Mouse (Mus musculus) MEL (cell line): ENCODE results near the gene Gosr1. TPM values are rescaled to one million over a fixed set of nuclear protein-coding genes. Genes with fewer than 3 reads are reported as not detected.

Experiments used
- DNase-seq: peaks from one replicate; pipeline ENCODE4 v3.0.0; 2011; ENCODE audit warnings: low read depth, low spot score
- H3K27ac ChIP-seq: 2 replicates; pipeline ENCODE4 v1.5.1; 2012; ENCODE audit warnings: low read depth, mild to moderate bottlenecking, control low read depth, low read length, moderate library complexity; ENCODE audit not compliant: control insufficient read depth
- H3K27me3 ChIP-seq, 2 experiments: fragments of 150-350 bp in 1 of 2; sonication (generic) in 1 of 2; 2 replicates each; pipeline ENCODE4 v1.6.1; 2012; ENCODE audit warnings: low read length in 2 of 2, mild to moderate bottlenecking in 2 of 2, improper control_type of control experiment in 1 of 2, moderate library complexity in 1 of 2; ENCODE audit not compliant: insufficient read depth in 2 of 2, control insufficient read depth in 1 of 2
- H3K36me3 ChIP-seq, 2 experiments: 2 replicates each; pipeline ENCODE4 v1.6.1; 2012 to 2014; ENCODE audit warnings: low read length in 2 of 2, improper control_type of control experiment in 1 of 2, inconsistent platforms in 1 of 2, mild to moderate bottlenecking in 1 of 2; ENCODE audit not compliant: insufficient read depth in 2 of 2, control insufficient read depth in 1 of 2
- H3K4me1 ChIP-seq, 2 experiments: fragments of 150-350 bp in 1 of 2; sonication (generic) in 1 of 2; 2 replicates each; pipeline ENCODE4 v1.6.1; 2012; ENCODE audit warnings: low read length in 2 of 2, improper control_type of control experiment in 1 of 2, mild to moderate bottlenecking in 1 of 2; ENCODE audit not compliant: insufficient read depth in 2 of 2, control insufficient read depth in 1 of 2
- H3K4me3 ChIP-seq, 2 experiments: fragments of 150-350 bp in 1 of 2; sonication (generic) in 1 of 2; 2 replicates each; pipeline ENCODE4 v1.5.1; 2012; ENCODE audit warnings: low read depth in 2 of 2, low read length in 2 of 2, mild to moderate bottlenecking in 2 of 2, moderate library complexity in 2 of 2, control low read depth in 1 of 2, improper control_type of control experiment in 1 of 2; ENCODE audit not compliant: control insufficient read depth in 1 of 2, insufficient read depth in 1 of 2
- H3K79me2 ChIP-seq: 2 replicates; pipeline ENCODE4 v1.6.1; 2012; ENCODE audit warnings: mild to moderate bottlenecking, low read length, moderate library complexity; ENCODE audit not compliant: control insufficient read depth, poor library complexity, insufficient read depth
- H3K9ac ChIP-seq: 2 replicates; pipeline ENCODE4 v1.6.1; 2012; ENCODE audit warnings: low read depth, mild to moderate bottlenecking, control low read depth, low read length, moderate library complexity; ENCODE audit not compliant: control insufficient read depth, poor library complexity, severe bottlenecking
- H3K9me3 ChIP-seq: fragments of 150-350 bp; sonication (generic); replicated peaks from 2 replicates; pipeline ENCODE4 v1.6.1; 2012; ENCODE audit warnings: mild to moderate bottlenecking, low read length, improper control_type of control experiment, moderate library complexity; ENCODE audit not compliant: insufficient read depth
- CHD2 ChIP-seq: IDR thresholded peaks from 2 replicates; pipeline ENCODE4 v1.6.1; 2011; ENCODE audit warnings: low read length, improper control_type of control experiment
- CTCF ChIP-seq, 3 experiments: IDR thresholded peaks in 2 of 3; conservative IDR thresholded peaks in 1 of 3; 2 replicates each; pipeline ENCODE4 v1.5.1; 2011 to 2012; ENCODE audit warnings: low read length in 3 of 3, low read depth in 2 of 3, mild to moderate bottlenecking in 2 of 3, improper control_type of control experiment in 1 of 3, inconsistent platforms in 1 of 3, mixed read lengths in 1 of 3, moderate library complexity in 1 of 3; ENCODE audit not compliant: control insufficient read depth in 1 of 3, insufficient read depth in 1 of 3, poor library complexity in 1 of 3, severe bottlenecking in 1 of 3
- ETS1 ChIP-seq: IDR thresholded peaks from 2 replicates; pipeline ENCODE4 v1.6.1; 2012; ENCODE audit warnings: low read depth, mild to moderate bottlenecking, inconsistent platforms, low read length, improper control_type of control experiment, moderate library complexity
- HCFC1 ChIP-seq: IDR thresholded peaks from 2 replicates; pipeline ENCODE4 v1.6.1; 2012; ENCODE audit warnings: low read depth, mild to moderate bottlenecking, inconsistent platforms, low read length, improper control_type of control experiment, moderate library complexity
- KAT2A ChIP-seq: conservative IDR thresholded peaks from 2 replicates; pipeline ENCODE4 v1.6.1; 2012; ENCODE audit warnings: low read depth, low read length, improper control_type of control experiment, inconsistent platforms
- MAX ChIP-seq: IDR thresholded peaks from 2 replicates; pipeline ENCODE4 v1.6.1; 2011; ENCODE audit warnings: low read length, improper control_type of control experiment
- MAZ ChIP-seq: IDR thresholded peaks from 2 replicates; pipeline ENCODE4 v1.6.1; 2012; ENCODE audit warnings: low read depth, mild to moderate bottlenecking, inconsistent platforms, low read length, improper control_type of control experiment
- MEF2A ChIP-seq: IDR thresholded peaks from 2 replicates; pipeline ENCODE4 v1.6.1; 2014; ENCODE audit warnings: low read depth, mild to moderate bottlenecking, inconsistent platforms, low read length, improper control_type of control experiment; ENCODE audit not compliant: poor library complexity, insufficient replicate concordance, severe bottlenecking; ENCODE audit errors: extremely low read depth
- MXI1 ChIP-seq: IDR thresholded peaks from 2 replicates; pipeline ENCODE4 v1.6.1; 2011; ENCODE audit warnings: mild to moderate bottlenecking, low read depth, low read length, improper control_type of control experiment
- MYB ChIP-seq: IDR thresholded peaks from 2 replicates; pipeline ENCODE4 v1.6.1; 2011; ENCODE audit warnings: mild to moderate bottlenecking, low read depth, low read length, improper control_type of control experiment
- MYC ChIP-seq: IDR thresholded peaks from 2 replicates; pipeline ENCODE4 v1.6.1; 2011; ENCODE audit warnings: low read depth, mild to moderate bottlenecking, low read length, improper control_type of control experiment, moderate library complexity
- NRF1 ChIP-seq: IDR thresholded peaks from 2 replicates; pipeline ENCODE4 v1.6.1; 2014; ENCODE audit warnings: low read depth, mild to moderate bottlenecking, inconsistent platforms, low read length, improper control_type of control experiment, moderate library complexity; ENCODE audit not compliant: poor library complexity, insufficient read depth, severe bottlenecking
- POLR2A ChIP-seq, 2 experiments: IDR thresholded peaks; 2 replicates each; pipeline ENCODE4 v1.6.1; 2011 to 2012; ENCODE audit warnings: low read length in 2 of 2, mild to moderate bottlenecking in 2 of 2, control low read depth in 1 of 2, improper control_type of control experiment in 1 of 2, low read depth in 1 of 2, moderate library complexity in 1 of 2; ENCODE audit not compliant: control insufficient read depth in 1 of 2, insufficient read depth in 1 of 2, poor library complexity in 1 of 2
- RCOR1 ChIP-seq: IDR thresholded peaks from 2 replicates; pipeline ENCODE4 v1.6.1; 2012; ENCODE audit warnings: low read depth, mild to moderate bottlenecking, inconsistent platforms, low read length, improper control_type of control experiment
- TAL1 ChIP-seq: IDR thresholded peaks from 2 replicates; pipeline ENCODE4 v1.6.1; 2012; ENCODE audit warnings: mild to moderate bottlenecking, inconsistent platforms, low read length, moderate library complexity, mixed read lengths
- TBP ChIP-seq: IDR thresholded peaks from 2 replicates; pipeline ENCODE4 v1.8.0; 2011; ENCODE audit warnings: low read depth, low read length, improper control_type of control experiment
- UBTF ChIP-seq: IDR thresholded peaks from 2 replicates; pipeline ENCODE4 v1.6.1; 2012; ENCODE audit warnings: low read depth, mild to moderate bottlenecking, inconsistent platforms, low read length, improper control_type of control experiment, moderate library complexity, borderline replicate concordance; ENCODE audit not compliant: insufficient read depth
- USF1 ChIP-seq: IDR thresholded peaks from 2 replicates; pipeline ENCODE4 v1.6.1; 2014; ENCODE audit warnings: low read depth, mild to moderate bottlenecking, inconsistent platforms, low read length, improper control_type of control experiment, moderate library complexity
- USF2 ChIP-seq, 2 experiments: IDR thresholded peaks; 2 replicates each; pipeline ENCODE4 v1.6.1; 2011 to 2012; ENCODE audit warnings: improper control_type of control experiment in 2 of 2, low read length in 2 of 2, borderline replicate concordance in 1 of 2, inconsistent platforms in 1 of 2, low read depth in 1 of 2, mild to moderate bottlenecking in 1 of 2; ENCODE audit not compliant: insufficient read depth in 1 of 2
- ZC3H11A ChIP-seq: IDR thresholded peaks from 2 replicates; pipeline ENCODE4 v1.6.1; 2012; ENCODE audit warnings: low read depth, mild to moderate bottlenecking, inconsistent platforms, low read length, improper control_type of control experiment
- ZKSCAN1 ChIP-seq: IDR thresholded peaks from 2 replicates; pipeline ENCODE4 v1.6.1; 2012; ENCODE audit warnings: low read depth, mild to moderate bottlenecking, inconsistent platforms, low read length, improper control_type of control experiment, moderate library complexity
- ZNF384 ChIP-seq: IDR thresholded peaks from 2 replicates; pipeline ENCODE4 v1.6.1; 2012; ENCODE audit warnings: low read depth, mild to moderate bottlenecking, inconsistent platforms, low read length, improper control_type of control experiment
- polyA plus RNA-seq, 2 experiments: library from polyadenylated mRNA; stranded (reverse) in 1 of 2; unstranded in 1 of 2; fragments of >175 nt in 1 of 2; fragments of >200 nt in 1 of 2; gene quantifications; 2 replicates each; pipeline versions ENCODE4 v1.2.1 to v1.2.4; 2012; ENCODE audit warnings: low replicate concordance in 2 of 2, low read depth in 1 of 2; ENCODE audit not compliant: insufficient read length in 2 of 2, insufficient read depth in 1 of 2, missing spikeins in 1 of 2
- total RNA-seq: library from RNA; depleted of rRNA; stranded (reverse); fragments of 300-350 nt; gene quantifications from 2 replicates; pipeline ENCODE4 v1.2.3, GENCODE M21; 2012

The Gosr1 gene
- total and polyA plus RNA-seq, 3 experiments: 23.1 to 25.8 TPM; not detected in 1

DNA sequence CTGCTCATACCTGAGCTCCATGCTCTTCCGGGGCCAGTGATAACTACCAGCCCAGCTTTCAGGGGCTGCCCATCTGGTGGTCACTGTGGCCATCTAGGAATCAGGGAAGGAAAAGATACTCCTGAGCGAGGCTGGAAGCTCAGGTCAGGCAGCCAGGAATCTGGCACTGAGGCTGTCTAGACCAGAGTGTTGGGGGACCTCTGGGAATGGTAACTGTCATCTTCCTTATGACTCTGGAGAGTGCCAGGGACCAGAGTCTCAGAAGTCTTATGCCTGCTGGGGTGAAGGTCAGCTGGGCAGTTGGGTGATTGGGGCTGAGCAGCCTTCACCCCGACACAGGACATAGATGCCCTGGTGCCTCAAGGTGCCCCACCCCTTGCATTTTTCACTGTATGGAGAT lies 55.7 kb downstream of the Gosr1 start:
- Histone ChIP-seq H3K36me3 (no peaks in the 10 kb centered on the region), H3K9ac (no peak overlapping the region), H3K4me3 (no peak overlapping the region), H3K27ac (no peak overlapping the region), H3K4me1 (no peaks in the 10 kb centered on the region), H3K27me3 (peaks cover 16 to 17% of the 10 kb centered on the region in 2 experiments), H3K79me2 (no peaks in the 10 kb centered on the region), H3K9me3 (no peaks in the 10 kb centered on the region)
- DNase-seq: no peak
- TF ChIP-seq ZC3H11A (no peak), RCOR1 (no peak), TAL1 (no peak), TBP (no peak), MYB (no peak)

DNA sequence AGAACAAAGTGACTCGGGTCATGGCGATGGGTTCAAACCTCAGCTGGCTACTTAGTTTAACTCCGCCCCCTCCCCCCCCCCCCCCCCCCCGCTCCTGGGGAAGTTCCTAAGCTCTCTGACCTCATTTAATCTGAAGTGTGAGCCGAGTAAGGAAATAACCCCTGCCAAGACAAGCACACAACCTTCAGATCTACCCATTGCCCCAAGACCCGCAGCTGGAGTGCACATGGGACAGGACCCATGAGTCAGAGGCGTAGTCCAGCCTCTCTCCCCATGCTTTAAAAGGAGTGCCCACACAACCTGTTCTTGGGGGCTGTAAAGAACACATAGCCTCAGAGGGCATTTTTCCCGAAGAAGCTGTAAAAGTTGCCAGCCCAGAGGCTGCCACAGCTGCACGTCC lies 63.8 kb downstream of the Gosr1 start:
- Histone ChIP-seq H3K4me1 (no peaks in the 10 kb centered on the region; a peak in 1 of 4 replicates), H3K9me3 (no peaks in the 10 kb centered on the region), H3K36me3 (no peaks in the 10 kb centered on the region), H3K27me3 (peaks cover 5 to 15% of the 10 kb centered on the region in 2 experiments), H3K79me2 (no peaks in the 10 kb centered on the region), H3K9ac (no peak overlapping the region), H3K4me3 (no peak overlapping the region), H3K27ac (no peak overlapping the region)
- DNase-seq: no peak
- TF ChIP-seq TAL1: no peak
- TF ChIP-seq MXI1: no peak
- TF ChIP-seq UBTF: no peak
- TF ChIP-seq CTCF (IDR thresholded peaks at IDR 0.05 in 2 of 3, conservative IDR thresholded peaks at IDR 0.05 in 1 of 3; ENCODE audit: control insufficient read depth in 1 of 3, insufficient read depth in 1 of 3, low read depth in 2 of 3, low read length in 3 of 3, poor library complexity in 1 of 3, severe bottlenecking in 1 of 3): no peak
- TF ChIP-seq POLR2A (IDR thresholded peaks at IDR 0.05; ENCODE audit: control insufficient read depth in 1 of 2, insufficient read depth in 1 of 2, low read depth in 1 of 2, low read length in 2 of 2, poor library complexity in 1 of 2): no peak
- no peak for TF ChIP-seq CHD2
- TF ChIP-seq USF2 (IDR thresholded peaks at IDR 0.05; ENCODE audit: borderline replicate concordance in 1 of 2, insufficient read depth in 1 of 2, low read depth in 1 of 2, low read length in 2 of 2): no peak
- no peak for TF ChIP-seq MAX
- no peak for TF ChIP-seq HCFC1
- no peak for TF ChIP-seq NRF1
- no peak for TF ChIP-seq MAZ
- TF ChIP-seq MYC: no peak
- TF ChIP-seq USF1: no peak
- TF ChIP-seq MEF2A: no peak
- TF ChIP-seq ZNF384: no peak
- TF ChIP-seq KAT2A: no peak
- TF ChIP-seq ETS1: no peak
- TF ChIP-seq ZKSCAN1: no peak
